Mouse (Mus musculus): ENCODE measurements around the gene Atxn1.

- TF ChIP-seq CTCF (IDR thresholded peaks at IDR 0.05; ENCODE audit: extremely low read depth, insufficient read length, insufficient replicate concordance, low read depth, low read length): no peak
- TF ChIP-seq POLR2A (IDR thresholded peaks at IDR 0.05; ENCODE audit: low read depth, low read length): no peak
Measured at GRCm38 (mm10) chr13:45558367-45558766, 406.4 kb downstream of the Atxn1 start.
